Mouse (Mus musculus) hindbrain, embryonic 13.5 days (tissue): ENCODE measurements at regions not wholly inside any gene's neighbourhood (a gene's known extent, or its start where the extent isn't known, plus 50 kb on each side); places are given as distances from the start of the nearest gene placed in this dataset.
A peak's percentile ranks its signal among the peaks of the same experiment; 100 is the strongest.

ENCODE experiments used
- ATAC-seq: fragments of 200-750 bp; cut with Nextera tagmentation; 2 replicates; pipeline ENCODE4 v1.8.0; 2017; ENCODE audit warnings: moderate TSS enrichment; ENCODE audit not compliant: low FRiP score
- H3K27ac ChIP-seq: fragments of 300-500 bp; sonication (generic); 2 replicates; pipeline ENCODE4 v1.5.1; 2015; ENCODE audit warnings: inconsistent platforms, mild to moderate bottlenecking, moderate library complexity
- H3K27me3 ChIP-seq: fragments of 300-500 bp; sonication (generic); 2 replicates; pipeline ENCODE4 v1.6.1; 2015; ENCODE audit warnings: mild to moderate bottlenecking, inconsistent platforms
- H3K36me3 ChIP-seq: fragments of 300-500 bp; sonication (generic); 2 replicates; pipeline ENCODE4 v1.6.1; 2015; ENCODE audit warnings: mild to moderate bottlenecking, inconsistent platforms
- H3K4me1 ChIP-seq: fragments of 300-500 bp; sonication (generic); replicated peaks from 2 replicates; pipeline ENCODE4 v1.6.1; 2015; ENCODE audit warnings: inconsistent platforms
- H3K4me2 ChIP-seq: fragments of 300-500 bp; sonication (generic); 2 replicates; pipeline ENCODE4 v1.6.1; 2015; ENCODE audit warnings: inconsistent platforms, mild to moderate bottlenecking, moderate library complexity
- H3K4me3 ChIP-seq: fragments of 300-500 bp; sonication (generic); 2 replicates; pipeline ENCODE4 v1.5.1; 2015; ENCODE audit warnings: mild to moderate bottlenecking, inconsistent platforms
- H3K9ac ChIP-seq: fragments of 300-500 bp; sonication (generic); 2 replicates; pipeline ENCODE4 v1.6.1; 2015; ENCODE audit warnings: mild to moderate bottlenecking, inconsistent platforms
- H3K9me3 ChIP-seq: fragments of 300-500 bp; sonication (generic); 2 replicates; pipeline ENCODE4 v1.6.1; 2016; ENCODE audit warnings: inconsistent platforms
- WGBS: fragments of 180-500 bp; shearing (Covaris S2); methylation state at CpG from one replicate; pipeline ENCODE4 v1.1.7; 2015; 5-methylcytosine and 5-hydroxymethylcytosine counted together

GRCm38 (mm10) chr15:94137159-94137952 lies 327.9 kb downstream of the Adamts20 start:
- WGBS: 49% methylated on average over 27 of the region's 27 CpGs
- H3K36me3 ChIP-seq: no peaks in the 10 kb centered on the region
- H3K9ac ChIP-seq: 0 out of 2 replicates have a peak overlapping the region, but pooled peaks have one; percentile 2
- no peak overlapping the region; the same call in 1 of the 2 replicates for H3K4me3 ChIP-seq
- H3K27me3 ChIP-seq: no peaks in the 10 kb centered on the region
- H3K27ac ChIP-seq: peak overlapping the region; percentile 20; the same call in 1 of the 2 replicates
- peak overlapping the region; percentile 37 for H3K4me2 ChIP-seq
- H3K9me3 ChIP-seq: 0 out of 2 replicates have a peak, but pooled peaks cover 5% of the 10 kb centered on the region
- peak; percentile 57; the same call in 1 of the 2 replicates for ATAC-seq
- 0 out of 2 replicates have a peak, but pooled peaks cover 4% of the 10 kb centered on the region for H3K4me1 ChIP-seq

- ATAC-seq: no peak
- H3K36me3 ChIP-seq: no peaks in the 10 kb centered on the region
- peaks cover 6% of the 10 kb centered on the region; the same call in 1 of the 2 replicates for H3K9me3 ChIP-seq
- no peak overlapping the region for H3K9ac ChIP-seq
- H3K4me3 ChIP-seq: no peak overlapping the region
- H3K4me1 ChIP-seq: no peaks in the 10 kb centered on the region
- H3K27ac ChIP-seq: no peak overlapping the region
- WGBS: 87% methylated on average over 5 of the region's 5 CpGs
- H3K27me3 ChIP-seq: no peaks in the 10 kb centered on the region
- no peak overlapping the region for H3K4me2 ChIP-seq
Observed at GRCm38 (mm10) chr15:94112801-94113200, 352.4 kb downstream of the Adamts20 start.

DNA sequence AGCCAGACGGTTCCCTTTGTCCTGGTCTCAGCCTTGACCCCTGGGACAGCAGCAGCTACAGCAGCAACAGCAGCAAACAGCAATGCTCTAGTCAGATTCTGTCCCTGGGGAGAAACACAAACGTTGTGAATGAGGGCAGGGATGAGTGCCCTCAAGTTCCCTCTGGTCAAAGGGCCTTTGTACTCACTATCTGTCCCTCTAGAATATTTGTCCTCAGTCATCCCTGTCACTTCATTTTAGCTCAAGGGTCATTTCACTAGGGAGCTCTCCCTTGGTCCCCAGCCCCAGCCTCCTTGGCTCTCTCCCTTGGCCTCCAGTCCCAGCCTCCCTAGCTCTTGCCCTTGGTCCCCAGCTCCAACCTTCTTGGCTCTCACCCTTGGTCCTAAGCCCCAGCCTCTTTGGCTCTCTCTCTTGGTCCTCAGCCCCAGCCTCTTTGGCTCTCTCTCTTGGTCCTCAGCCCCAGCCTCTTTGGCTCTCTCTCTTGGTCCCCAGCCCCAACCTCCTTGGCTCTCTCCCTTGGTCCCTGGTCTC lies 358.0 kb downstream of the Adamts20 start:
- H3K27ac ChIP-seq: no peak overlapping the region
- H3K36me3 ChIP-seq: no peaks in the 10 kb centered on the region
- H3K27me3 ChIP-seq: no peaks in the 10 kb centered on the region
- WGBS: 33% methylated on average over 2 of the region's 2 CpGs
- H3K4me3 ChIP-seq: no peak overlapping the region
- no peak for ATAC-seq
- H3K4me2 ChIP-seq: no peak overlapping the region
- H3K4me1 ChIP-seq: no peaks in the 10 kb centered on the region
- H3K9ac ChIP-seq: no peak overlapping the region
- no peaks in the 10 kb centered on the region for H3K9me3 ChIP-seq

DNA sequence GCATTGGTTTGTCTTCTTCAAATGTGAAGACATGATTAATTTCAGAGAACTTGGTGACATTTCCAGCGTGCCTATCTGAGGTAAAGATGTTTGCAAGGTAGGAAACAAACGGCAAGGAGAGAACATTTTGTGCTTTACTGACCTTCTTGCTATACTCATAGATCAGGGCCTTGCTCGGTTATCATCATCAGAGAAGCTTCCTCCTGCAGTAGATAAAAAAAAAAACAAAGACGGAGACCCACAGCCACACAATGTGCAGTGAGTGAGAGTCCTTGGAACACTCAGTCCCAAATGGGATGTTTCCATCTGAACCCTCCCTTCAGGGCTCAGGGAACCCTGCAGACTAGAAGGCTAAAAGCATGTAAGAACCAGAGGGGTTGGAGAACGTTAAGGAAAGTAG lies 374.6 kb downstream of the Adamts20 start:
- H3K9ac ChIP-seq: no peak overlapping the region
- H3K36me3 ChIP-seq: no peaks in the 10 kb centered on the region
- H3K9me3 ChIP-seq: no peaks in the 10 kb centered on the region
- no peaks in the 10 kb centered on the region for H3K27me3 ChIP-seq
- H3K27ac ChIP-seq: no peak overlapping the region
- H3K4me3 ChIP-seq: no peak overlapping the region
- ATAC-seq: no peak
- H3K4me1 ChIP-seq: no peaks in the 10 kb centered on the region
- H3K4me2 ChIP-seq: no peak overlapping the region
- 79% methylated on average over 5 of the region's 5 CpGs for WGBS

GRCm38 (mm10) chr15:94089856-94090255 lies 375.4 kb downstream of the Adamts20 start:
- ATAC-seq: no peak
- Histone ChIP-seq H3K27me3 (no peaks in the 10 kb centered on the region), H3K4me2 (no peak overlapping the region), H3K9me3 (no peaks in the 10 kb centered on the region), H3K4me3 (no peak overlapping the region), H3K4me1 (no peaks in the 10 kb centered on the region), H3K27ac (no peak overlapping the region), H3K36me3 (no peaks in the 10 kb centered on the region), H3K9ac (no peak overlapping the region)
- WGBS: 56% methylated on average over 6 of the region's 6 CpGs

- Histone ChIP-seq H3K27ac (no peak overlapping the region), H3K9me3 (no peaks in the 10 kb centered on the region), H3K4me2 (no peak overlapping the region), H3K9ac (no peak overlapping the region), H3K4me3 (no peak overlapping the region), H3K4me1 (no peaks in the 10 kb centered on the region), H3K27me3 (no peaks in the 10 kb centered on the region), H3K36me3 (no peaks in the 10 kb centered on the region)
- WGBS: 79% methylated on average over 4 of the region's 4 CpGs
- ATAC-seq: no peak
Observed at GRCm38 (mm10) chr15:94082369-94082768, 382.8 kb downstream of the Adamts20 start.

GRCm38 (mm10) chr15:94077056-94077455 lies 388.2 kb downstream of the Adamts20 start:
- Histone ChIP-seq H3K4me1 (no peaks in the 10 kb centered on the region), H3K27ac (no peak overlapping the region), H3K27me3 (no peaks in the 10 kb centered on the region), H3K36me3 (no peaks in the 10 kb centered on the region), H3K4me2 (no peak overlapping the region), H3K9ac (no peak overlapping the region), H3K4me3 (no peak overlapping the region), H3K9me3 (no peaks in the 10 kb centered on the region)
- 97% methylated on average over 6 of the region's 6 CpGs for WGBS
- ATAC-seq: no peak

GRCm38 (mm10) chr15:94074161-94074950 lies 390.9 kb downstream of the Adamts20 start:
- no peak overlapping the region for H3K4me3 ChIP-seq
- H3K27ac ChIP-seq: no peak overlapping the region
- H3K36me3 ChIP-seq: no peaks in the 10 kb centered on the region
- no peak overlapping the region for H3K9ac ChIP-seq
- no peak overlapping the region for H3K4me2 ChIP-seq
- ATAC-seq: no peak
- WGBS: 74% methylated on average over 7 of the region's 7 CpGs
- no peaks in the 10 kb centered on the region for H3K4me1 ChIP-seq
- no peaks in the 10 kb centered on the region for H3K27me3 ChIP-seq
- H3K9me3 ChIP-seq: no peaks in the 10 kb centered on the region

DNA sequence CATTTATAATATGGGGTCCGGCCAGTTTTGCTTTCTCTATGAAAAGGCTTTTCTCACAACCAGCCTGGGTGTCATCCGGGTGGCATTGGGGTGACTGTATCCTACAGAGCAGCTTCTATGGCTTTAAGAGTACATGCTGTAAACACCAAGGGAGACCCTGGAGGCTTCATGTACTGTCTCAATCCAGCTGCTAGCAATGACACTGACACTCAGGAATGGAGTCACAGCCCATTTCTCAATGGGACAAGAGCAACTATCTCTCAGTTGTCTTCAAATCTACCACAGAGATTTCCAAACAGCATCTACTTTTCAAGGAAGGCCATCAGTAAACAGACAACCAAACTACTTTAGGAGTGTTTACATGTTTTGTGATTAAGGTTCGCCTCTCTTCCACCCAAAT lies 397.5 kb downstream of the Adamts20 start:
- Histone ChIP-seq H3K4me2 (no peak overlapping the region), H3K36me3 (no peaks in the 10 kb centered on the region), H3K27me3 (no peaks in the 10 kb centered on the region), H3K9me3 (no peaks in the 10 kb centered on the region), H3K9ac (no peak overlapping the region), H3K27ac (no peak overlapping the region), H3K4me3 (no peak overlapping the region), H3K4me1 (no peaks in the 10 kb centered on the region)
- ATAC-seq: no peak
- whole genome bisulfite sequencing: 92% methylated on average over 3 of the region's 3 CpGs

DNA sequence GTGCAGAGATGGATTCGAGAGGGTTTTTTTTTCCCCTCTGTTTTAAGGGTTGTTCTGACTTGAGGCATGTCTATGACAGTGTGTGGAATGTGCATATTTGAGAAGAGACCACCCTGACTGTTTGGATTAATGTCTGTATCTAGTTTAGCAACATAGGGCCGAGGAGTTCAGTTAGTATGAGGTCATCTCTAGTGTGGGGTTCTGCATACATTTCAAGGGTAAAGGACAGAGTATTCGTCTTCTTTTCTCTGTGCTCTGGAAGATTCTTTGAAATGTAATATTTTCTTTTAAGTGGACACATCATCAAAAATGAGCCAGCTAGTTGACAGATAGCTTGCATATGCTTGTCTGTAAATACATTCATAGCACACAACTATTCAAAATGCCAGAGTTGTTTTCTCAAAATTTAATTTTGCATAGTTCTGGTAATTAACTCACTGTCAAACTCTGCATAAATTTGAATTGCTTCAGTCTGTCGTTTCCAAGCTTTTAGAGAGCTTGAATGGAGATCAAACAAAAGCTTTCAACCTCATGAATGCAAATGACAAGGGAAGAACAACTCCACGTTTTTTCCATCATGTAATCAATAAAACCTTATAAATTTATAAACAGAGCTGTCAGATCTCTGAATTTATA lies 415.5 kb downstream of the Adamts20 start:
- H3K9ac ChIP-seq: no peak overlapping the region
- H3K4me2 ChIP-seq: no peak overlapping the region
- WGBS: 37% methylated on average over 5 of the region's 5 CpGs
- H3K4me1 ChIP-seq: no peaks in the 10 kb centered on the region
- H3K4me3 ChIP-seq: no peak overlapping the region
- no peaks in the 10 kb centered on the region for H3K9me3 ChIP-seq
- no peak for ATAC-seq
- no peaks in the 10 kb centered on the region for H3K27me3 ChIP-seq
- no peak overlapping the region for H3K27ac ChIP-seq
- H3K36me3 ChIP-seq: no peaks in the 10 kb centered on the region

GRCm38 (mm10) chr15:94046186-94046585 lies 419.0 kb downstream of the Adamts20 start:
- H3K27ac ChIP-seq: no peak overlapping the region
- no peak overlapping the region for H3K4me2 ChIP-seq
- H3K9ac ChIP-seq: no peak overlapping the region
- H3K36me3 ChIP-seq: no peaks in the 10 kb centered on the region
- no peaks in the 10 kb centered on the region for H3K4me1 ChIP-seq
- WGBS: 93% methylated on average over 6 of the region's 6 CpGs
- no peaks in the 10 kb centered on the region for H3K27me3 ChIP-seq
- H3K9me3 ChIP-seq: no peaks in the 10 kb centered on the region
- H3K4me3 ChIP-seq: no peak overlapping the region
- ATAC-seq: no peak

DNA sequence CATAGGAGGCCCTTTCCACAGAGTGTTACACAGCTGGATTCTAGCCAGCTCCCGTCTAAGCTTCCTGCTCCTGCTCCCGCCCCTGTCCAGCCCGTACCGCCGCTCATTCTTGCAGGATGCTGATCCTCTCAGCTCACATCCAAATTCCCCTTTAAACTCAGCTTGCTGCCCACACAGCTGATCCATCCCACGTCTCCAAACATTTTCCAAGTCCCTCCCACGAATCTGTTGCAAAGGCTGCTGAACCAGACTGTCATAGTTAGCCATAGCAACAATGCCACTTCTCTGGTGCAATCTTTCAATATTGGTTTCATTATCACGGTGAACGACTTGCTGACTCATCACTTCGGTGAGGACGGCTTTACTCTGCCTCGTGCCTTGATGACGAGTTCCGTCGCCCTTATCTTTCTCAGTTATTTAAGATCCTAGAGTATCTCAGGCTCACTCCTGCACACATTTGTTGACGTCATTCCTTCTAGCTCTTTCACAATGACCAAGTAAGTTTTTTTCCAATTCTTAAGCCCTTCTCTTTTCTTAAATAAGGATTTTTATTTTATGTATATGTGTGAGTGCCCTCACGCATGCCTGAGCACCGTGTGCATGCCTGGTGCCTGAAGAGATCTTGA lies 420.0 kb downstream of the Adamts20 start:
- ATAC-seq: no peak
- H3K36me3 ChIP-seq: no peaks in the 10 kb centered on the region
- no peak overlapping the region for H3K27ac ChIP-seq
- no peak overlapping the region for H3K4me2 ChIP-seq
- H3K27me3 ChIP-seq: no peaks in the 10 kb centered on the region
- H3K4me3 ChIP-seq: no peak overlapping the region
- no peaks in the 10 kb centered on the region for H3K4me1 ChIP-seq
- 82% methylated on average over 18 of the region's 18 CpGs for WGBS
- H3K9ac ChIP-seq: no peak overlapping the region
- H3K9me3 ChIP-seq: no peaks in the 10 kb centered on the region
